Mouse (Mus musculus): ENCODE measurements around the gene Nup153. TPM values are rescaled to one million over a fixed set of nuclear protein-coding genes. Genes with fewer than 3 reads are reported as not detected.

Nup153 gene
- total and polyA plus RNA-seq, 3 experiments: 24.5 to 37.7 (median 35.5) TPM

DNA sequence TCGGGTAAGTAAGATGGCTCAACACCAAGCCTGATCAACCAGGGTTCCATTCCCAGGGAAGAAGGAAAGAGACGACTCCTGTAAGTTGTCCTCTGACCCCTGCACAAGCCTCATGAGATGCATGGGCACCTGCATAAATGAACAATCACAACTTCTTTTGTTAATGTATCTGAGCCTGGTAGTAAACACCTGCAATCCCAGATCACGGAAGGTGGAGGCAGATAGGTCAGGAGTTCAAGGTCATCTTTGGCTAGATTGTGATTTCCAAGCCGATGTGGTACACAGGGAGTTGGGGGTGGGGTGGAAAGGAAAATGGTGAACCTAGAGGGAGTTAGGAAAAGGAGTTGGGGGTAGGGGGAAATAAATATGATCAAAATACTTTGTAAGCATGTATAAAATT lies 94.9 kb downstream of the Nup153 start:
- intact Hi-C loops (cut with DNase I): no loop called here
- Histone ChIP-seq H3K27ac (no peak overlapping the region), H3K79me2 (replicated peaks; ENCODE audit: control insufficient read depth, insufficient read depth, low read length) (no peaks in the 10 kb centered on the region), H3K36me3 (ENCODE audit: control insufficient read depth, insufficient read depth, low read length) (no peaks in the 10 kb centered on the region), H3K4me1 (ENCODE audit: control insufficient read depth, insufficient read depth, low read length) (no peaks in the 10 kb centered on the region), H3K27me3 (ENCODE audit: control insufficient read depth, insufficient read depth, low read length) (no peaks in the 10 kb centered on the region), H3K4me3 (no peak overlapping the region), H3K9ac (ENCODE audit: low read depth, low read length) (no peak overlapping the region)
- TF ChIP-seq POLR2A (IDR thresholded peaks at IDR 0.05; ENCODE audit: insufficient read depth, low read depth, low read length) (no peak), CTCF (IDR thresholded peaks at IDR 0.05) (no peak), EP300 (IDR thresholded peaks at IDR 0.05; ENCODE audit: insufficient read depth, low read depth, low read length) (no peak)
- no peak for DNase-seq
- WGBS: 46% methylated on average over 4 of the region's 4 CpGs

Other genes with a start within 250 kb of the Nup153 start
- gene Cap2, start 226.1 kb downstream of the Nup153 start, total RNA-seq (2021): 100 to 1,000 TPM; 135 to 147 TPM
- gene Cap2, start 226.1 kb downstream of the Nup153 start, polyA plus RNA-seq (2012; rRNA removed): 115 and 143 TPM in 2 replicates
- 10 to 100 TPM; 32.7 to 38.3 TPM for gene Fam8a1, start 58.4 kb downstream of the Nup153 start, total RNA-seq (2021)
- 9.7 and 17.4 TPM in 2 replicates for gene Fam8a1, start 58.4 kb downstream of the Nup153 start, polyA plus RNA-seq (2012; rRNA removed)
- 100 to 1,000 TPM; 108 to 113 TPM for gene Kif13a, start 201.9 kb upstream of the Nup153 start, total RNA-seq (2021)
- gene Kif13a, start 201.9 kb upstream of the Nup153 start, polyA plus RNA-seq (2012; rRNA removed): 49.8 and 75.4 TPM in 2 replicates

All from heart, adult 2 months (tissue).